Mouse (Mus musculus): ENCODE data around the gene Ttc22. TPM values are rescaled to one million over a fixed set of nuclear protein-coding genes. Genes with fewer than 3 reads are reported as not detected.

The Ttc22 gene
- total and polyA plus RNA-seq, 3 experiments, result 0.04 TPM; not detected in 2

- no peak overlapping the region for H3K4me3 ChIP-seq (ENCODE audit: control insufficient read depth in 1 of 2, insufficient read depth in 1 of 2, low read depth in 2 of 2, low read length in 2 of 2)
- no peak for DNase-seq (ENCODE audit: low read depth, low spot score)
- H3K4me1 ChIP-seq (ENCODE audit: control insufficient read depth in 1 of 2, insufficient read depth in 2 of 2, low read length in 2 of 2), result no peaks in the 10 kb centered on the region
- H3K79me2 ChIP-seq (ENCODE audit: control insufficient read depth, insufficient read depth, low read length, poor library complexity), result no peaks in the 10 kb centered on the region
- TF ChIP-seq TBP (IDR thresholded peaks at IDR 0.05; ENCODE audit: low read depth, low read length), result no peak
- TF ChIP-seq E2F4 (IDR thresholded peaks at IDR 0.05; ENCODE audit: borderline replicate concordance, low read depth, low read length), result no peak
- no peak for TF ChIP-seq POLR2A (IDR thresholded peaks at IDR 0.05; ENCODE audit: control insufficient read depth in 1 of 2, insufficient read depth in 1 of 2, low read depth in 1 of 2, low read length in 2 of 2, poor library complexity in 1 of 2)
- H3K36me3 ChIP-seq (ENCODE audit: control insufficient read depth in 1 of 2, insufficient read depth in 2 of 2, low read length in 2 of 2), result peaks cover 0 to 13% of the 10 kb centered on the region in 2 experiments; a peak in 2 of 4 replicates
- no peaks in the 10 kb centered on the region for H3K9me3 ChIP-seq (replicated peaks; ENCODE audit: insufficient read depth, low read length)
- H3K27me3 ChIP-seq (ENCODE audit: control insufficient read depth in 1 of 2, insufficient read depth in 2 of 2, low read length in 2 of 2), result no peaks in the 10 kb centered on the region
- H3K27ac ChIP-seq (ENCODE audit: control insufficient read depth, low read depth, low read length), result no peak overlapping the region
- H3K9ac ChIP-seq (ENCODE audit: control insufficient read depth, low read depth, low read length, poor library complexity, severe bottlenecking), result no peak overlapping the region
These were observed 41.8 kb downstream of the Ttc22 start for GRCm38 (mm10) chr4:106663956-106664470.

- DNase-seq (ENCODE audit: low read depth, low spot score), result no peak
- Histone ChIP-seq H3K9ac (ENCODE audit: control insufficient read depth, low read depth, low read length, poor library complexity, severe bottlenecking) (no peak overlapping the region), H3K36me3 (ENCODE audit: control insufficient read depth in 1 of 2, insufficient read depth in 2 of 2, low read length in 2 of 2) (peaks cover 0 to 15% of the 10 kb centered on the region in 2 experiments; a peak in 2 of 4 replicates), H3K4me1 (ENCODE audit: control insufficient read depth in 1 of 2, insufficient read depth in 2 of 2, low read length in 2 of 2) (no peaks in the 10 kb centered on the region), H3K27ac (ENCODE audit: control insufficient read depth, low read depth, low read length) (no peak overlapping the region), H3K27me3 (ENCODE audit: control insufficient read depth in 1 of 2, insufficient read depth in 2 of 2, low read length in 2 of 2) (no peaks in the 10 kb centered on the region), H3K9me3 (replicated peaks; ENCODE audit: insufficient read depth, low read length) (no peaks in the 10 kb centered on the region), H3K4me3 (ENCODE audit: control insufficient read depth in 1 of 2, insufficient read depth in 1 of 2, low read depth in 2 of 2, low read length in 2 of 2) (no peak overlapping the region), H3K79me2 (ENCODE audit: control insufficient read depth, insufficient read depth, low read length, poor library complexity) (no peaks in the 10 kb centered on the region)
- no peak for TF ChIP-seq EP300 (IDR thresholded peaks at IDR 0.05; ENCODE audit: low read depth in 1 of 2, low read length in 2 of 2)
- no peak for TF ChIP-seq MAFK (IDR thresholded peaks at IDR 0.05; ENCODE audit: borderline replicate concordance, low read depth, low read length)
- TF ChIP-seq JUND (IDR thresholded peaks at IDR 0.05; ENCODE audit: low read depth, low read length), result no peak
- TF ChIP-seq UBTF (IDR thresholded peaks at IDR 0.05; ENCODE audit: borderline replicate concordance, insufficient read depth, low read depth, low read length), result no peak
- no peak for TF ChIP-seq NELFE (IDR thresholded peaks at IDR 0.05; ENCODE audit: low read depth, low read length)
- TF ChIP-seq NRF1 (IDR thresholded peaks at IDR 0.05; ENCODE audit: insufficient read depth, low read depth, low read length, poor library complexity, severe bottlenecking), result no peak
These were observed 42.5 kb downstream of the Ttc22 start for GRCm38 (mm10) chr4:106664697-106665096.

GRCm38 (mm10) chr4:106665269-106665668 lies 43.0 kb downstream of the Ttc22 start:
- TF ChIP-seq E2F4 (IDR thresholded peaks at IDR 0.05; ENCODE audit: borderline replicate concordance, low read depth, low read length), result no peak
- 0 out of 4 replicates have a peak, but pooled peaks of 1 of the 2 experiments have one; percentile 11 for TF ChIP-seq POLR2A (IDR thresholded peaks at IDR 0.05; ENCODE audit: control insufficient read depth in 1 of 2, insufficient read depth in 1 of 2, low read depth in 1 of 2, low read length in 2 of 2, poor library complexity in 1 of 2)
- Histone ChIP-seq H3K27me3 (ENCODE audit: control insufficient read depth in 1 of 2, insufficient read depth in 2 of 2, low read length in 2 of 2) (no peaks in the 10 kb centered on the region), H3K4me1 (ENCODE audit: control insufficient read depth in 1 of 2, insufficient read depth in 2 of 2, low read length in 2 of 2) (no peaks in the 10 kb centered on the region), H3K9ac (ENCODE audit: control insufficient read depth, low read depth, low read length, poor library complexity, severe bottlenecking) (no peak overlapping the region), H3K79me2 (ENCODE audit: control insufficient read depth, insufficient read depth, low read length, poor library complexity) (no peaks in the 10 kb centered on the region), H3K27ac (ENCODE audit: control insufficient read depth, low read depth, low read length) (no peak overlapping the region), H3K9me3 (replicated peaks; ENCODE audit: insufficient read depth, low read length) (no peaks in the 10 kb centered on the region), H3K36me3 (ENCODE audit: control insufficient read depth in 1 of 2, insufficient read depth in 2 of 2, low read length in 2 of 2) (peaks cover 0 to 15% of the 10 kb centered on the region in 2 experiments; a peak in 2 of 4 replicates), H3K4me3 (ENCODE audit: control insufficient read depth in 1 of 2, insufficient read depth in 1 of 2, low read depth in 2 of 2, low read length in 2 of 2) (no peak overlapping the region)
- no peak for DNase-seq (ENCODE audit: low read depth, low spot score)

Measured in MEL (cell line).